Mouse (Mus musculus): ENCODE measurements at regions not wholly inside any gene's neighbourhood (a gene's known extent, or its start where the extent isn't known, plus 50 kb on each side); places are given as distances from the start of the nearest gene placed in this dataset.
A peak's percentile ranks its signal among the peaks of the same experiment; 100 is the strongest.
"Not testable (repeated sequence)": the region's sequence is repeated elsewhere in the genome, so short reads cannot be mapped to it uniquely, and the experiment has no call there.

DNA sequence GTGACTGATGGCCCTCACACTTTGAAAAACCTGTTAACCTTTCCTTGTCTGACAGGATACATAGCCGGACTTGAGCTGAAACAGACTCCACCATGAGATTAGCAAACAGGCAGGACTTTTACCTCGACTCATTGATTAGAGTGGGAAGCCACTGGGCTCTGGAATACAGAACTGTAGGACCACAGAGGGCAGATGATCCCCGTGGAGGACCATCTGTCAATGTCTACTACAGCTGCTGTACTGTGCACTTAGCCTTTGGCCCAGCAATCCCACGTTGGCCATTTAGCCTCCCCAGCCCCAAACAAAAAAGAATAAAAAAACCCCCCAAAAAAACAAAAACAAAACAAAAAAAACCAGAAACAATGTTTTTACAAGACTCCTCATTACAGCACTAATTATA is 103.9 kb upstream of the Dazl start:
- DNase-seq (ENCODE audit: low spot score), result no peak

DNA sequence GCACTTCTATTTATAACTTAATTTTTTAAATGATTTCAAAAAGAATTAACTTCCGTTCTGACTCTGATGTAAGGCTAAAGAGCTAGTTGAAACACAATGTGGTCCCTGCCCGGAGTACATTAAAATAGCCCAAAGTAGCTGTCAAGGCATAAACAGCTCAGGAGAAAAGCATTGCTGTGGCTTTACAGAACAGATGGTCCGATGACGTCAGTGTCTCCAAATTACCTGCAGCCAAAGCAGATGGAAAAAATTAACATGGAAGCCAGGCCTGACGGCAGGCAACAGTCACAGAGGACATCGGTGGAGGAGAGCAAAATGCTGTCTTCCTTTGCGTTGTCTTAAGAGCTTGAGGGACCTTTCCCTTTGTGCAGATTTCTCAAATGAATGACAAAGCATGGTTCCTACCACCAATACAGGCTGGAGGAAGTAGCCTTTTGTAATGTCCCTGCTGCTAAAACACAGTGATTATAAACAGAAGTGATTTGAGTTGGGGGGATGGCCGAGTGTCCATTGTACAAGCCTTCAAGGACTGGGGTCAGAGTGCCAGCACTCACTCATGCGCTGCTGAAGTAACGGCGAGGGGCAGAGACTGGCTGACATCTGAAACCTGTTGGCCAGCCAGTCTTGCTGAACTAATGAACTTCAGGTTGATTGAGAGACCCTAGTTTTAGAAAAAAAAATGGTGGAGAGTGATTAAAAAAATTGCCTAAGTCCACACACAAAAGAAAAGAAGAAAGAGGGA is 101.8 kb upstream of the Plcl2 start:
- DNase-seq (ENCODE audit: low spot score), result no peak

DNA sequence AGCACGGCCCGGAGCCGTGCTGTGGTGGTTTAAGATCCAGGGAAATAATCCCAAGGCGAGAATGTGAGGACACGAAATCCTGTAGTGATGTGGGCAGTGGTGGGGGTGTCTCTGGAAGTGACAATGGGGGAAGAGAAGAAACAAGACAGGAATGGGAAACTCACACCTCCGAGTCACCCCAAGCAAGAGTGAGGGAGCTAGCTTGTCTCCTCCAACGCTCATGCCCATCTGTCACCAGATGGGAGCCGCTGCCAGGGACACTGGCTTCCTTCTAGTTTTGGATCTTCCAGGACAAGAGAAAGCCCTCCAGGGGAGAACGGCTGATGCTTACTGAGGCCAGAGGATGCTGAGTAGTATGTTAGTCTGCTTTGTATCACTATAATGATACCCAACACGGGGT is 100.6 kb upstream of the Plcl2 start:
- no peak for DNase-seq (ENCODE audit: low spot score)

DNA sequence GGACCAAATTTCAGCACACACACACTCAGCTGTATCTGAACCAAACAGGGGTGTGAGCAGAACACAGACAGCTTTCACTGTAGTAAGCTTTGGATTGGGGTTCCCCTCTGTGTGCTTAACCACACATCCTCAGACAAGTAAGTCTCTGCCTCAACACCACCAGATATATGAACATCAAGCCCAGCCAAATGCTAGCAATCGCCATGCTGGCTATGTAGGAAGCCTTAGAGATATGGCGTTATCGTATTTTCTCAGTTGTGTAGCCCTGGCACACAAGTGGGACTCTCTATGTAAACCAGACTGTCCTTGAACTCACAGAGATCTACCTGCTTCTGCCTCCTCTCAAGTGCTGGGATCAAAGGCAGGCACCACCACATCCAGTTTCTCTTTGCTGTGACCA is 99.9 kb upstream of the Plcl2 start:
- no peak for DNase-seq (ENCODE audit: low spot score)

DNA sequence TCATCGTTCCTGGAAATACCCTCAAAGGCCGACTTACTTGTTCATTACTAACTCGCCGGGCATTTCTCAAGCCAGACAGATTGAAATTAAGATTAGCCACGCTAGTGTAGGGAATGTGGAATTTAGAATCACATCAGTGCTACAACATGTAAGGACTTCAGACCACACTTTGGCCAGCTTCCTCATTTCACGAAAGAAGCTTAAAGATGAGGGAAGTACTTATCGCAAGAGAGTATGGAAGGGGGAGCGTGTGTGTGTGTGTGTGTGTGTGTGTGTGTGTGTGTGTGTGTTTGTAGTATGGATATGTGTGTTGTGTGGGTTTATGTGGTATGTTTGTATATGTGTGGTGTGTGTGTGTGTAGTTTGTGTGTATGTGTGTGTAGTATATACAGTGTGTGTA is 99.3 kb upstream of the Plcl2 start:
- no peak for DNase-seq (ENCODE audit: low spot score)

DNA sequence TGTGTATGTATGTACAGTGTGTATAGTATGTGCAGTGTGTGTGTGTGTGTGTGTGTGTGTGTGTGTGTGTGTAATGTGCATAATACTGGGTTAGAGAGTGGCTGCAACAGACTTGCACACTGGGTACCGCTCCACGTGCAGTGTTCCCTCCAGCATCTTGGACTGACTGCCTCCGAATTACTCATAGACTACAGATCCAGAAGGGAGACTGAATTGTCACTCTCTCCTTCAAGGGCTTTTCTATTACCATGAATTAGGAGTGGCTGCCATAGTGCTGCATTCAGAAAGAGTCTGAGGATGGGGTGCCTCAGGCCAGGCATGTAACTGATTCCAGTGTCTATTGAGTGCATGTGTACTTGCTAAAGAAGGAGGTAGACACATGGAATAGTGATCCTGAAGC is 98.9 kb upstream of the Plcl2 start:
- no peak for DNase-seq (ENCODE audit: low spot score)

DNA sequence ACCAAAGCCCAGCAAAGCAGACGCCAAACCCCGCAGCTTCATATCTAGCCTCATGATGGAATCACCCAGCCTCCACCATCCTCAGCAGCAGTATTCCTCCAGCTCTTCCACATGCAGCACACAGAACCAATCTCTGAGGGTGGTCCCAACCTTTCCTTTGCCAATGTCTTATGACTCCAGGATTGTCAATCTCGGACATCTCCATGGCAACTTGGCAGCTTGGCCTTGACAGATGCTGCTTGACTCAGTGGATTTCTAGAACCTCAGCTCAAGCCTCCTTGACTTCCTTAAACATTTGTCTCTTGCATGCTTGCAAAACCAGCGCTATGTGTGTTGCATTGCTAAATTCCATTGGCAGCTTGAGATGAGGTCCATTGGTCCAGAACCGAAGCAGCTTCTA is 96.8 kb upstream of the Plcl2 start:
- no peak for DNase-seq (ENCODE audit: low spot score)

DNA sequence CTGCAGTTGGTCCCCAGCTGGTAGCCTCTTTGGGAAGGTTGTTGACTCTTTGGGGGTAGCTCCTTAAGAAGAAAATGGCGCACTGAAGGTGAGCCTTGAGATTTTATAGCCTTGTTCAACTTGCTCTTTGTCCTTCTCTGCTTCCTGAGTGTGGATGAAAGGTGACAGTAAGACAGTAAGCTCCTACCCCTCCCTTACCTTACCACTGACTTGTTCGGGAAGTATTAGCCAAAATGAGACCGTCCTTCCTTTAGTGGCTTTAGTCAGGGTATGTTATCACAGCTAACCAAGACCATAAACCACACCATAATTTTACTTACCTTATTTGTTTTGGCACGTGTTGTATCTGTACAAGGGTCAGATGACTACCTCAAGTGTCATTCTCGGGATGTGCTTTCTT is 95.3 kb upstream of the Plcl2 start:
- no peak for DNase-seq (ENCODE audit: low spot score)

DNA sequence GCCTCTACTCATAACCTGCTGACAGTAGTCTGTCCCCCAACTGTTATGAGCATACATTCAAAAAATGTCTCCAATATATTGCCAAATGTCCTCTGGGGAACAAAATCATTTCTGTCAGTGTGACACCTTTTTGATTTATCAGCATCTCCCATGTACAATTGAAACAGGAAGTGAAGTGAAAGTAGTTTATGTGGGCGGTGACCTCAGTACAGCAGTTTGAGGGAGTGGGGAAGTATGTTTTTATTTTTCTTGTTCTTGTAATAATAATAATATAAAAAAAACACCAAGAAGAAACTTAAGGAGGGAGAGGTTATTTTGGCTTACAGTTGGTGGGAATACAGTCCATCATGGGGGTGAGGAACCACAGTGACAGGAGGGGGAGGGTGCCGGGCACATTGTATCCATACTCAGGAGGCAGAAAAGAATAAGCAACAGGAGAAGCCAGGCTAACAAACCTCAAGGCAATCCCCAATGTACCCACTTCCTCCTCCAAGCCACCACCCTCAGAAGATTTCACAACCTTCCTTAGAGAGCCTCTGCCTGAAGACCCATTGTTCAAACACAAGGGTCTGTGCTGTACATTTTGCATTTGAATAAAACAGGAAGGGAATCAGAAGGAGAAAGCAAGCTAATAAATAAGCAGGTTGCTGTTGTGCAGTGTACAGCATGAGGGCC is 93.7 kb upstream of the Plcl2 start:
- DNase-seq (ENCODE audit: low spot score), result no peak

DNA sequence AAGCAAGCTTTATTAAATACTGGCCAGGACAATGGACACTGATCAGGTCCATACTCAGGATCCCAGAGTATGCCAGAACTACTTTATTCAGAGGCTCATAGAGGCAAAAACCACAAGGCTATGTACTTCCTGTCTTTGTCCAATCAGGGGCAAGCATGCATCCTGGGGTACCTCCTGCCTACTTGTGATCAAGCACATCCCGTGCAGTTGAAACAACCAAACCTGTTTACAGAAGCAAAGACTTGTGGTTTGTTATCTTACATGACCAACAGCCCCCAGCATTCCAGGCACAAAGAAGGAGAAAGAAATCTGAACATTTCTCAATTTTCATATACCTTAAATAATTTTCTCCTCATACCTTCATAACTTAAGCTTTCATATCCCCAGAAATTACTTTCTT is 93.1 kb upstream of the Plcl2 start:
- DNase-seq (ENCODE audit: low spot score), result no peak

DNA sequence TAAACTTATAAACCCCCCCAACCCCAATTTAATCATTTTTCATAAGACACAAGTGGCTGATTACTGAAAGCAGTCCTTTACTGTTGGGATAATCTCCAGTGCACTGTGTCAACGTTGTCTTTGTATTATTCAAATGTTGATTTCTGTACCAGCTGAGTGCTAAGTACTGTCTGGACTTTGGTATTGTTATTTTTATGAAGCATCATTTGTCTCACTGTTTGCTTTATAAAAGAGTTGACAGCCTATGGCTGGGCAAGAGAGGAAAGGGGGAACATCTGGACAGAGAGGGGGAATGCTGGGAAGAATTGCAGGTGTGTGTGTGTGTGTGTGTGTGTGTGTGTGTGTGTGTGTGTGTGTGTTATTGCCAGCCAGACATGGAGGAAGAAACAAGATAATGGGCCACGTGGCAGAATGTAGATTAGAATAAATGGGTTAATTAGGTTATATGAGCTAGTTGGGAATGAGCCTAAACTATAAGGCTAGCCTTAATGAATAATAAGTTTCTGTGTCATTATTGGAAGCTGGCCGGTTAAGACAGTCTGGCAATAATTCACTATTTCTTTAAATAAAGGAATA is 92.6 kb upstream of the Plcl2 start:
- no peak for DNase-seq (ENCODE audit: low spot score)

DNA sequence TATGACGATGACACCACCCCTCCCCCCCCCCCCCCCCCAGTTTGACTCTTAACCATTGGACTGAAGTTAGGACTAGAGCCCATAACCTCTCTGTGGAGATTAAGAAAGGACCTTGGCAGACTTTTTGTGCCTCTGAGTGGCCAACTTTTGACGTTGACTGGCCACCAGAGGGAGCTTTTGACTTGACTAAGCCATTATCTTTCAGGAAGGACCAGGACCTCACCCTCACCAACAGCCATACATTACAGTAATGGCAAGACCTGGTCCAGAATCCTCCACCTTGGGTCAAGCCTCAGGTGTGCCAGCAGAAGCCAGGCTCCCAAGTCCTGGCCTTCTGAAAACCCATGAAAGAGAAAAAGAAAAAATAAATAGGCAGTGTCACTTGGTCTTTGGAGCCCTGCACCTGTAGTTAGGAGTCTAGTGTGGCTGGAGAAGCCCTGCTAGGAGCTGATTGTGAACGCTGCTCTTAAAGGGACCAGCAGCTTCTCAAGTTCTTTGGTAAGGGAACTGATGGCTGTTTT is 90.3 kb upstream of the Plcl2 start:
- DNase-seq (ENCODE audit: low spot score), result peak; percentile 59

DNA sequence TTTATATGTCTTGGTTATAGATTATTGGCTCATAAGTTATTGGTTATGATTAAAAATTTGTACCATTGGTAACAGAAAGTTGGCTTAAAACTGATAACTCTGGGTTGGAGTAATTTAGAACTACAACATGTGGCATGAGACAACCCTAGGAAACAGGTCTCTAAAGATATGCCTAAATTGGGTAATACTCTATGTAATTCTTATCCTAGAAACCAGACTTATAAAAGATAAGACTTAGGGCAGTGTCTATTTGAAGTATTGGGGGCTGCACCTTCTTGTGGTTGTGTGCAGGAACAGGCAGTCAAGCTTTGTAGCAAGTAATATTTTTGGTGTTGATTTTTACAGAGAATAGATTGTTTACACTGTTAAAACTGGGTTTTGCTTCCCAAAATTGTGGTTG is 89.7 kb upstream of the Plcl2 start:
- DNase-seq (ENCODE audit: low spot score), result not testable (repeated sequence)

DNA sequence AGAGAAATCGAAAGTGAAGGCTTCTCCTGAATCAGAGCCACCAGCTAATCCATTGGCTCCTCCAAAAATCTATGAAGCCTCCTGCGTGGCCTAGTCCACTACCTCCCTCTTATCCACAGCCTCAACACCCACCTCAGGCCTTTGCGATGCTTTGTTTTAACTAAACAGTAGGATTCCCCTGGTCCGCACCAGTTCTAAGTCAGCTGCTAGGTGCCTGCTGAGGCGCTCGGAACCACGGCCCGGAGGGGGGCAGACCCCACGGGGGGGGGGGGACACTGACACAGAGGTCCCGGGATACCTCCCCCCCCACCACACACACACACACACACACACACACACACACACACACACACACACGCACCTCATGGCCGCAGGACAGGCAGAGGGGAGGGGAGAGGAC is 89.2 kb upstream of the Plcl2 start:
- no peak for DNase-seq (ENCODE audit: low spot score)

DNA sequence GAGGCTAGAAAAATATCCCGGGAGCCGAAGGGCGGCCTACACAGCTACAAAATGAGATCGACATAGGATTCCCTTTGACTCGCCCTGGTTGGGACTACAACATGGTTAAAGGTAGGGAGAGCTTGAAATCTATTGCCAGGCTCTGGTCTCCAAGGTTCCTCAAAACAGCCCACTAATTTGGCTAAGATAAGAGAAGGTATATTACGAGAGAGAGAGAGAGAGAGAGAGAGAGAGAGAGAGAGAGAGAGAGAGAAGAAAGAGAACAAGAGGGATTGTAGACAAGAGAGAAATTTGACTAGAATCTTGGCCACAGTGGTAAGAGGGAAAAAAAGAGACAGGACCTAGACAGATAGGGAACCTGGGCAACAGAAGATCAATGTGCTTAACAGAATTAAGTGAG is 88.5 kb upstream of the Plcl2 start:
- no peak for DNase-seq (ENCODE audit: low spot score)

DNA sequence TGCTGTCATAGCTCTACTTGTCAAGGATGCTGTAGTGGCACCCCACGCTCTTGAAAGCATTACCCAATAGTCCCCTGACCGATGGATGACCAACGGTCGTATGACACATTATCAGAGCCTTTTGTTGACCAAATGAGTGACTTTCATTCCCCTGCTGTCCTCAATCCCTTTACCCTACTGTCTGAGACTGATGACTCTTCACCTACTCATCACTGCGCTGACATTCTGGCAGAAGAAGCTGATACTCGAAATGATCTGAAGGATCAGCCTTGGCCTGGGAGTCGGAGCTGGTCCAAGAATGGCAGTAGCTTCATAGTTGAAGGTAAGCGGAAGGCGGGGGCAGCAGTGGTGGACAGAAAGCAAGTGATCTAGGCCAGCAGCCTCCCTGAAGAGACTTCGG is 87.7 kb upstream of the Plcl2 start:
- DNase-seq (ENCODE audit: low spot score), result no peak

DNA sequence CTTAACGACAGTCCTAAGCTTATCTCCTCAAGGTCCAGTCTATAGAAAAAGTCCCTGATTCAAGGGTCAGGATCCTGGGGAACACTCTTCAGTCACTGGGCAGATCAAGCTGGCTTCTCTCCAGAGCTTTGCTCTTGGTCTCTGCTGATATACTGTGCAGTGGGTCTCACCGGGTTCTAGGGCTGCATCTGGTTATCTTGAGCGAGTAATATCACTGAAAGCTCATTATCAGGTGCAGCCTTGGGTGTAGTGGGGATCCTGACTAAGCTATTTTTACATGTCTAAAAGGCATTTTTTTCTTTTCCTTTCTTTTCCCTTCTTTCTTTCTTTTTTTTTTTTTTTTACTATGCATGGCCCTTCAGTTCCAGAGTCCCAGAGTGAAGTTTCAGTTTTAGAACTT is 84.1 kb upstream of the Plcl2 start:
- DNase-seq (ENCODE audit: low spot score), result peak; percentile 65

DNA sequence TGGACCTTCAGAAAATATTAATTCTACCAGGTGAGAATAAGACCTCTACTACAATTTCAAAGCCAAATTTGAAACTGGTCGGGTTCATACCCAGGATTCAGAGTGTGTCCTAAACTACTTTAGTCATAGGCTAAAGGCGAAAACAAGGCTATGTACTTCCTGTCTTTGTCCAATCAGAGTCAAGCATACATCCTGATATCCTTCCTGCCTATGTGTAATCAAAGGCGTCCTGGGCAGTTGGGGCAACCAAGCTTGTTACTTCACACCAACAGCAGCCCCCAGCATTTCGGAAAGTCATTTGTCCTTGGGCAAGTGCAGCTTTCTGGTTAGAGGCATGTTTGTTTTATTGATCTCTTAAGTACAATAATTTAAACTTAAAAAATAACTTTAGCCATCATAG is 83.7 kb upstream of the Plcl2 start:
- DNase-seq (ENCODE audit: low spot score), result no peak

DNA sequence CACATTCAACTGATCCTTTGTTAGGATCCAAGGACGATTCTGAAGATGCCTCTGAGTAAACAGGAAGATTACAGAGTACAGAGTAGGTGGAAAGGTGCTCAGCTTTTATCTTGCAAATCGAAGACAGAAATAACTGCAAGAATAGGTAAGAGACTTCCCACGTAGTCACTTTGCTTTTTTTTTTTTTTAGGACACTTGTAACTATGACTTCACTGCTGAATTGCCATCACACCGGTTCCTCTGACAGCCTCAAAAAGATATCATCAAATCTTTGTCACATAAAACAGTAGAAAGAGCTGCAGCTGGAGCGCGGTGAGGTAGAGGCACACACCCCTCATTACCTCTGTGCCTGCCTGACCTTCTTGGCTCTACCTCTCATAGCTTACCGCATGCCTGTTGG is 83.1 kb upstream of the Plcl2 start:
- DNase-seq (ENCODE audit: low spot score), result no peak

DNA sequence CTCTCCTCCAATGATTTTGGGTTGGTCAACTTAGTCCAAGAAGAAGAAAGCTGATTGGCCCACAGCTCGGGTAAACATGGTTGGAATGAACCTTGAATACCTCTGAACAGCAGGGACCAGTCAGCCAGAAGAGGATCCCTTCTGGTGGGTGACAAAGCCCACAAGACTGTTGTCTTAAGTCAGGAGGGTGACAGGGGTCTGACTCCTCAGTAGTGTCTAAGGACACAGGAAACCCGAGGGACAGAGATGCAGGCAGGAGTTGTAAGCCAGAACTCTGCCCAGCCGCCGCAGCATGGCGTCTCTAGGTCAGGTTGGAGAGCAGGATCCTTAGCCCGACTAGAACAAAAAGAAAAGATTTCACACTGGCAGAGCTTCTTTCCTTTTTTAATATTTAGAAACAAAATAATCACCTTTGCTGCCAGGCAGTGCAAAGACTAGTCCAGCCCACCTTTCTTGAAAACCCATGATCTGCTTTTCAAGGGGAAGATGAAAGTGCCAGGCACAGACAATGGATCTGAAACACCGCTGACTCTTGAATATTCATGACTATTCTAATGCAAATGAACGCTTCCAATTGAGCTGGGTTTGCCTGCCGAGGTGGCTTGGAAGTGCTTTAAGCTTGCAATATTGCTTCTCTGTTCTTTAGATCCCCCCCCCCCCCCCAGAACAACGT is 81.7 kb upstream of the Plcl2 start:
- no peak for DNase-seq (ENCODE audit: low spot score)

DNA sequence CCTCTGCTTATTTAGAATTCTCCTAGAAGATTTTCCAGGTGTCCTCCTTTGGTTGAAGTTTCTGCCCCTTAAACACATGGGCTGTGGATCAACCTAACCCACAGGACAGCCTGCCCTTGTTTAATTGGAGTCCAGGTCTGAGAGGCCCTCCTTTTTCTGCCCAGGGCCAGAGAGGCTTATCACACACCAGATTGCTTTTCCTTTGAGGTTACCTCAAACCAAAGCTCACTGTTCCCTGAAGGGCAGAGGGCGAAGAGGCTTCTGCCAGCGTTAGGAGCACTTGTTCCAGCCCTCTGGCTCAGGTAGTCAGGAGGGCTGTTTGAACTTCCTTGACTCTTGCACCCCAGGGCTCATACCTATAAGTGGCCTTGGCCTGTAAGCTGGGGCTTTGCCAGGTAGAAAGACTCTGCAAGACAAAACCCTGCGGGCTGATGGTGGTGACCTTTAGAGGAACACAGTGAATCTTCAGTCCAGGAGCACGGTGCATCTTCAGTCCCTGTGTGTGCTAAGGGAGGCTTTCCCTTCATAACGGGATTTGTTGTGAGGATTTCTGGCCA is 81.1 kb upstream of the Plcl2 start:
- DNase-seq (ENCODE audit: low spot score), result no peak

DNA sequence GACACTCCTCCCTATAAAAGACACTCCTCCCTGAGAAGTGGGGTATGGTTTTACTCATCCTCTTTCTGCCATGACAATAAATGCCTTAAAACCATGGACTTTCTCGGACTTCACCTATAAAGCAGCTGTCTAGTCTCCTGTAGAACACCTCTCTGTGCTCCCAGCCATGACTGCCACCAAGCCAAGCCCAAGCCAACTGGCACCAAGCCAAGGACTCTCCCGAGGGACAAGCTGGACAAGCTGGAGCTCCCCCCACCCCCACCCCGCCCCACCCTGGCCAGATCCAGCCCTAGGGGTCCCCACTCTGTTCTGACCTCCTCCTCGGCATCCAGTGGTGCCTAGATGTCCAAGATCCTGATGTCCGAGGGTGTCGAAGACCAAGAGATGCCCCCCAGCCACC is 76.6 kb upstream of the Plcl2 start:
- DNase-seq (ENCODE audit: low spot score), result no peak

DNA sequence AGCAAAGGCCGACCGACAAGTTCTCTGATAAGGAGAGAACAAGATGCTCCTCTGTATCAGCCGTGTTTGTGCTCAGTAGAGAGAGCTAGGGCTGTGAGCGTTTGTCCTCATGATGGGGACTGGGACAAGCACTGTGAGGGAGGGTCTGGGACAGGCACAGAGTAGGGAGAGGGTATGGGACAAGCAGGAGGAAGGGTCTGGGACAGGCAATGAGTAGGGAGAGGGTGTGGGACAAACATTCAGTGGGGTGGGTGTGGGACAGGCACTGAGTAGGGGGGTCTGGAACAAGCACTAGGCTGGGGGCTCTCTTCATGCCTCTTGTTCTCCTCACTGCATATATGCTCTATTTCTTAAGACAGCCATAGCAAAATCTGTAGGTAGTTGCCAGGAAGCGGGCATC is 70.2 kb upstream of the Plcl2 start:
- DNase-seq (ENCODE audit: low spot score), result no peak
